Mouse (Mus musculus) pancreas, adult 10 weeks (tissue): ENCODE data around the gene Rpl6. TPM values are rescaled to one million over a fixed set of nuclear protein-coding genes. Genes with fewer than 3 reads are reported as not detected.

ENCODE experiments used
- polyA plus RNA-seq: library from polyadenylated mRNA; stranded (reverse); fragments of 350-450 nt; fragmentation: Illumina TruSeq; extraction: RNeasy Lipid Tissue Mini Kit (QIAGEN cat#74804); gene quantifications from one replicate; pipeline ENCODE4 v1.2.3, GENCODE M21; 2015; ENCODE audit warnings: low read depth, low replicate concordance; ENCODE audit not compliant: insufficient read depth

Rpl6 gene
- 693 TPM for polyA plus RNA-seq

GRCm38 (mm10) chr5:121204132-121205089 is at the start of gene Rpl6:
TSS of gene Rpl6 (plus strand) at chr5:121204481.

GRCm38 (mm10) chr5:121190836-121191583 is 13.3 kb upstream of the Rpl6 start, which contains the start of gene Ptpn11:
TSS of gene Ptpn11 (minus strand) at chr5:121191397.

GRCm38 (mm10) chr5:121219980-121220731 is 15.9 kb downstream of the Rpl6 start, which contains the start of gene Hectd4:
TSS of gene Hectd4 (plus strand) at chr5:121220219.

Other genes starting within 250 kb of the Rpl6 start
- gene Rph3a, start 194.4 kb upstream of the Rpl6 start, polyA plus RNA-seq = not detected
- gene Ptpn11, start 13.1 kb upstream of the Rpl6 start, polyA plus RNA-seq = 9.3 TPM
- 6.6 TPM for gene Hectd4, start 15.7 kb downstream of the Rpl6 start, polyA plus RNA-seq
- gene Trafd1, start 181.2 kb downstream of the Rpl6 start, polyA plus RNA-seq = 23.5 TPM
- gene Naa25, start 193.5 kb downstream of the Rpl6 start, polyA plus RNA-seq = 5.3 TPM
- 3.5 TPM for gene Tmem116, start 247.4 kb downstream of the Rpl6 start, polyA plus RNA-seq
- gene Erp29, start 248.0 kb downstream of the Rpl6 start, polyA plus RNA-seq = 48.1 TPM